Mouse (Mus musculus): ENCODE measurements around the gene Olfr1499. TPM values are rescaled to one million over a fixed set of nuclear protein-coding genes. Genes with fewer than 3 reads are reported as not detected.
"Not testable (repeated sequence)": the region's sequence is repeated elsewhere in the genome, so short reads cannot be mapped to it uniquely, and the experiment has no call there.

Gene Olfr1499
- polyA plus RNA-seq (2014; fragmentation: Nextera tagmentation; extraction: Ambion mirVana) = not detected in 2 replicates

- Histone ChIP-seq H3K4me3 (ENCODE audit: low read depth, low read length) (no peak within 1 kb of the TSS), H3K27me3 (ENCODE audit: control insufficient read depth, insufficient read depth, low read length) (no peaks in the 10 kb centered on the region), H3K27ac (ENCODE audit: low read depth, low read length) (no peak within 1 kb of the TSS), H3K4me2 (replicated peaks; ENCODE audit: low read depth, low read length) (no peak within 1 kb of the TSS), H3K9ac (ENCODE audit: low read depth, low read length) (no peak within 1 kb of the TSS), H3K36me3 (ENCODE audit: control insufficient read depth, insufficient read depth, low read length) (no peaks in the 10 kb centered on the region), H3K9me3 (ENCODE audit: control insufficient read depth, low read length) (no peaks in the 10 kb centered on the region), H3K4me1 (replicated peaks; ENCODE audit: control insufficient read depth, insufficient read depth, low read length) (no peaks in the 10 kb centered on the region)
- ATAC-seq (ENCODE audit: low FRiP score) (no peak), DNase-seq (ENCODE audit: low spot score) (no peak)
Measured at GRCm38 (mm10) chr19:13819347-13819746, at the start of gene Olfr1499. Gene Olfr1499, minus strand, starts transcription at chr19:13819447.

GRCm38 (mm10) chr19:13861495-13861894 is 42.2 kb upstream of the Olfr1499 start, which contains the start of gene Olfr1502:
Gene Olfr1502, plus strand, starts transcription at chr19:13861795.
- H3K27ac ChIP-seq (ENCODE audit: low read depth, low read length) = no peak within 1 kb of the TSS
- 86% methylated on average over 1 of the region's 1 CpGs for WGBS
- H3K9me3 ChIP-seq (ENCODE audit: control insufficient read depth, low read length) = no peaks in the 10 kb centered on the region
- no peaks in the 10 kb centered on the region for H3K36me3 ChIP-seq (ENCODE audit: control insufficient read depth, insufficient read depth, low read length)
- H3K27me3 ChIP-seq (ENCODE audit: control insufficient read depth, insufficient read depth, low read length) = no peaks in the 10 kb centered on the region
- no peak within 1 kb of the TSS for H3K9ac ChIP-seq (ENCODE audit: low read depth, low read length)
- no peak within 1 kb of the TSS for H3K4me3 ChIP-seq (ENCODE audit: low read depth, low read length)
- DNase-seq (ENCODE audit: low spot score) (no peak), ATAC-seq (ENCODE audit: low FRiP score) (no peak)
- no peak within 1 kb of the TSS for H3K4me2 ChIP-seq (replicated peaks; ENCODE audit: low read depth, low read length)
- no peaks in the 10 kb centered on the region for H3K4me1 ChIP-seq (replicated peaks; ENCODE audit: control insufficient read depth, insufficient read depth, low read length)

- not testable (repeated sequence) for H3K4me3 ChIP-seq (ENCODE audit: low read depth, low read length); H3K9me3 ChIP-seq (ENCODE audit: control insufficient read depth, low read length); H3K27me3 ChIP-seq (ENCODE audit: control insufficient read depth, insufficient read depth, low read length); H3K36me3 ChIP-seq (ENCODE audit: control insufficient read depth, insufficient read depth, low read length); ATAC-seq (ENCODE audit: low FRiP score); DNase-seq (ENCODE audit: low spot score); H3K4me1 ChIP-seq (replicated peaks; ENCODE audit: control insufficient read depth, insufficient read depth, low read length); H3K4me2 ChIP-seq (replicated peaks; ENCODE audit: low read depth, low read length); H3K9ac ChIP-seq (ENCODE audit: low read depth, low read length); H3K27ac ChIP-seq (ENCODE audit: low read depth, low read length)
Measured at GRCm38 (mm10) chr19:13850592-13850991, 31.3 kb upstream of the Olfr1499 start, which contains the start of gene Olfr1501. Gene Olfr1501, minus strand, starts transcription at chr19:13850692.

- H3K27me3 ChIP-seq (ENCODE audit: control insufficient read depth, insufficient read depth, low read length) = no peaks in the 10 kb centered on the region
- no peak within 1 kb of the TSS for H3K4me2 ChIP-seq (replicated peaks; ENCODE audit: low read depth, low read length)
- DNase-seq (ENCODE audit: low spot score) = no peak
- H3K9ac ChIP-seq (ENCODE audit: low read depth, low read length) = no peak within 1 kb of the TSS
- no peaks in the 10 kb centered on the region for H3K9me3 ChIP-seq (ENCODE audit: control insufficient read depth, low read length)
- no peak for ATAC-seq (ENCODE audit: low FRiP score)
- no peak within 1 kb of the TSS for H3K4me3 ChIP-seq (ENCODE audit: low read depth, low read length)
- no peak within 1 kb of the TSS for H3K27ac ChIP-seq (ENCODE audit: low read depth, low read length)
- no peaks in the 10 kb centered on the region for H3K36me3 ChIP-seq (ENCODE audit: control insufficient read depth, insufficient read depth, low read length)
- no peaks in the 10 kb centered on the region for H3K4me1 ChIP-seq (replicated peaks; ENCODE audit: control insufficient read depth, insufficient read depth, low read length)
Measured at GRCm38 (mm10) chr19:13830388-13830787, 11.1 kb upstream of the Olfr1499 start, which contains the start of gene Olfr1500. Gene Olfr1500, minus strand, starts transcription at chr19:13830488.

GRCm38 (mm10) chr19:13828447-13828846 is 9.2 kb upstream of the Olfr1499 start:
- Histone ChIP-seq H3K9me3 (ENCODE audit: control insufficient read depth, low read length) (no peaks in the 10 kb centered on the region), H3K27ac (ENCODE audit: low read depth, low read length) (no peak overlapping the region), H3K4me3 (ENCODE audit: low read depth, low read length) (no peak overlapping the region), H3K9ac (ENCODE audit: low read depth, low read length) (no peak overlapping the region), H3K36me3 (ENCODE audit: control insufficient read depth, insufficient read depth, low read length) (no peaks in the 10 kb centered on the region), H3K27me3 (ENCODE audit: control insufficient read depth, insufficient read depth, low read length) (no peaks in the 10 kb centered on the region), H3K4me2 (replicated peaks; ENCODE audit: low read depth, low read length) (no peak overlapping the region), H3K4me1 (replicated peaks; ENCODE audit: control insufficient read depth, insufficient read depth, low read length) (no peaks in the 10 kb centered on the region)
- no peak for DNase-seq (ENCODE audit: low spot score)
- 83% methylated on average over 3 of the region's 3 CpGs for WGBS
- ATAC-seq (ENCODE audit: low FRiP score) = no peak

- WGBS = 78% methylated on average over 5 of the region's 5 CpGs
- no peaks in the 10 kb centered on the region for H3K9me3 ChIP-seq (ENCODE audit: control insufficient read depth, low read length)
- H3K9ac ChIP-seq (ENCODE audit: low read depth, low read length) = no peak overlapping the region
- H3K36me3 ChIP-seq (ENCODE audit: control insufficient read depth, insufficient read depth, low read length) = no peaks in the 10 kb centered on the region
- H3K27ac ChIP-seq (ENCODE audit: low read depth, low read length) = no peak overlapping the region
- DNase-seq (ENCODE audit: low spot score) (no peak), ATAC-seq (ENCODE audit: low FRiP score) (no peak)
- no peak overlapping the region for H3K4me2 ChIP-seq (replicated peaks; ENCODE audit: low read depth, low read length)
- no peak overlapping the region for H3K4me3 ChIP-seq (ENCODE audit: low read depth, low read length)
- H3K27me3 ChIP-seq (ENCODE audit: control insufficient read depth, insufficient read depth, low read length) = no peaks in the 10 kb centered on the region
- no peaks in the 10 kb centered on the region for H3K4me1 ChIP-seq (replicated peaks; ENCODE audit: control insufficient read depth, insufficient read depth, low read length)
Measured at GRCm38 (mm10) chr19:13820847-13821246, 1.6 kb upstream of the Olfr1499 start.

- no peak overlapping the region for H3K9ac ChIP-seq (ENCODE audit: low read depth, low read length)
- ATAC-seq (ENCODE audit: low FRiP score) = no peak
- WGBS = 34% methylated on average over 5 of the region's 5 CpGs
- no peaks in the 10 kb centered on the region for H3K9me3 ChIP-seq (ENCODE audit: control insufficient read depth, low read length)
- no peak overlapping the region for H3K27ac ChIP-seq (ENCODE audit: low read depth, low read length)
- no peak overlapping the region for H3K4me2 ChIP-seq (replicated peaks; ENCODE audit: low read depth, low read length)
- no peak overlapping the region for H3K4me3 ChIP-seq (ENCODE audit: low read depth, low read length)
- peak; percentile 1 for DNase-seq (ENCODE audit: low spot score)
- H3K27me3 ChIP-seq (ENCODE audit: control insufficient read depth, insufficient read depth, low read length) = no peaks in the 10 kb centered on the region
- H3K4me1 ChIP-seq (replicated peaks; ENCODE audit: control insufficient read depth, insufficient read depth, low read length) = no peaks in the 10 kb centered on the region
- H3K36me3 ChIP-seq (ENCODE audit: control insufficient read depth, insufficient read depth, low read length) = no peaks in the 10 kb centered on the region
Measured at GRCm38 (mm10) chr19:13818827-13819226, 420 bp downstream of the Olfr1499 start.

GRCm38 (mm10) chr19:13812823-13813222 is 6.4 kb downstream of the Olfr1499 start:
- 66% methylated on average over 2 of the region's 2 CpGs for WGBS
- DNase-seq (ENCODE audit: low spot score) = no peak
- Histone ChIP-seq H3K27ac (ENCODE audit: low read depth, low read length) (no peak overlapping the region), H3K9ac (ENCODE audit: low read depth, low read length) (no peak overlapping the region), H3K4me1 (replicated peaks; ENCODE audit: control insufficient read depth, insufficient read depth, low read length) (no peaks in the 10 kb centered on the region), H3K4me2 (replicated peaks; ENCODE audit: low read depth, low read length) (no peak overlapping the region), H3K36me3 (ENCODE audit: control insufficient read depth, insufficient read depth, low read length) (no peaks in the 10 kb centered on the region), H3K27me3 (ENCODE audit: control insufficient read depth, insufficient read depth, low read length) (no peaks in the 10 kb centered on the region), H3K9me3 (ENCODE audit: control insufficient read depth, low read length) (no peaks in the 10 kb centered on the region), H3K4me3 (ENCODE audit: low read depth, low read length) (no peak overlapping the region)
- ATAC-seq (ENCODE audit: low FRiP score) = no peak

- H3K36me3 ChIP-seq (ENCODE audit: control insufficient read depth, insufficient read depth, low read length); ATAC-seq (ENCODE audit: low FRiP score); DNase-seq (ENCODE audit: low spot score); H3K27ac ChIP-seq (ENCODE audit: low read depth, low read length); H3K27me3 ChIP-seq (ENCODE audit: control insufficient read depth, insufficient read depth, low read length); H3K9ac ChIP-seq (ENCODE audit: low read depth, low read length); H3K4me1 ChIP-seq (replicated peaks; ENCODE audit: control insufficient read depth, insufficient read depth, low read length); H3K4me2 ChIP-seq (replicated peaks; ENCODE audit: low read depth, low read length); H3K4me3 ChIP-seq (ENCODE audit: low read depth, low read length); H3K9me3 ChIP-seq (ENCODE audit: control insufficient read depth, low read length): not testable (repeated sequence)
- WGBS = 68% methylated on average over 1 of the region's 1 CpGs
Measured at GRCm38 (mm10) chr19:13805486-13805885, 13.8 kb downstream of the Olfr1499 start.

Measured in hindbrain, embryonic 11.5 days (tissue).